Mouse (Mus musculus) gastrocnemius, postnatal 10 days (tissue): ENCODE data around the gene Arpc5l. TPM values are rescaled to one million over a fixed set of nuclear protein-coding genes. Genes with fewer than 3 reads are reported as not detected.

Source experiments
- DNase-seq: peaks from one replicate; pipeline ENCODE4 v3.0.0; 2021; ENCODE audit warnings: mixed read lengths
- long read RNA-seq, 2 experiments: library from polyadenylated mRNA; stranded (forward); transcript quantifications; one replicate each; pipeline ENCODE4 v2.0.0; 2021
- total RNA-seq, 2 experiments: library from RNA; stranded (reverse); gene quantifications; 2 replicates each; pipeline ENCODE4 v1.2.3; 2021

The Arpc5l gene
- total RNA-seq = 10 to 100 TPM; 53.5 to 55.3 TPM
- long read RNA-seq, experiment 1, full-length matches to known transcripts = 3 of 5 reads
- long read RNA-seq, experiment 1, partial matches to known transcripts = 0 of 5 reads
- long read RNA-seq, experiment 1, other reads (novel, unspliced or antisense) = 2 of 5 reads
- long read RNA-seq, experiment 2, partial matches to known transcripts = 0 of 7 reads
- long read RNA-seq, experiment 2, other reads (novel, unspliced or antisense) = 2 of 7 reads

DNA sequence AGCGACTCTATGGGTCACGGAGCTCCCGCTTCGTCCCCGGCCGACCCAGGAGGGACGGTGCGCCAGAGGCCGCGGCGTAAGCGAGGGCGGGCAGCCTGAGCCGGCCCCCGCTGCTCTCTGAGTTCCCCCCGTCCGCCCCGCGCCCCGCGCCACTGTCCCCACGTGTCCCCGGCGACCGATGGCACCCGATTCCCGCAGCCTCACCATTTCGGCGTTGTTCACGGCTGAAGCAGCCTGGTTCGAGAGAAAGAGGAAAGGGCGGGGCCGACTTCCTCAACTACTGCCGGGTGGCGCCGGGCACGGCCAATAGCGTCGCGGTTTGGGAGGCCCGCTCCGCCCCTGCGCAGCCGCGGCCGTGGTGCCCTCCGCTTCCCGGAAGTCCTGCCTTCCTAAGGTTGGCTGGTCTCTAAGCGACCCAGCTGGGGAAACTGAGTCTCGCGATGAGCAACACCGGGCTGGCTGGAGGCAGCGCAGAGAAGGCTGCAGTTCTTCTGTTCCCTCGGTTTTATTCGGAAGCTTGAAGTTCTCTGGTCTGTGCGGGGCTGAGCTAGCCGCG, at the start of gene Arpc5l:
TSS of gene Arpc5l (plus strand) at position 469 of the 556 bp plus-strand sequence.
- DNase-seq = peak; percentile 91

DNA sequence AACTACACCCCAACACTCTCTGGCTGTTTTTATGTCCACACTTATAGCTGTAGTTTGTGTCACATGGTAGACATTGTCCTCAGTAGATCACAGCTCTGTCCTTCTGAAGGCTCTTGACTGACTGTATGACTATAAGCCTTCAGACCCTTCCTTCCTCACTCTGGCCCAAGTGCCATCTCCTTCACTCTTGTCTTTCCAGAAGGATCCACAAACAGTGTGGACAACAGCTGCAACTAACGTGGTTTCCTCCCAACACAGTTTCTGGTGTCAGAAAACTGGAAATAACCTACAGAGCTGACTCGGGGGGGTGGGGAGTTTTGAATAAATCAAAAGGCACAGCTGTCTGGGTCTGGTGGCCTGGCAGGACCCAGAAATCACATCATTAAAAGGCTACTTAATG, 49.1 kb upstream of the Arpc5l start:
- no peak for DNase-seq

DNA sequence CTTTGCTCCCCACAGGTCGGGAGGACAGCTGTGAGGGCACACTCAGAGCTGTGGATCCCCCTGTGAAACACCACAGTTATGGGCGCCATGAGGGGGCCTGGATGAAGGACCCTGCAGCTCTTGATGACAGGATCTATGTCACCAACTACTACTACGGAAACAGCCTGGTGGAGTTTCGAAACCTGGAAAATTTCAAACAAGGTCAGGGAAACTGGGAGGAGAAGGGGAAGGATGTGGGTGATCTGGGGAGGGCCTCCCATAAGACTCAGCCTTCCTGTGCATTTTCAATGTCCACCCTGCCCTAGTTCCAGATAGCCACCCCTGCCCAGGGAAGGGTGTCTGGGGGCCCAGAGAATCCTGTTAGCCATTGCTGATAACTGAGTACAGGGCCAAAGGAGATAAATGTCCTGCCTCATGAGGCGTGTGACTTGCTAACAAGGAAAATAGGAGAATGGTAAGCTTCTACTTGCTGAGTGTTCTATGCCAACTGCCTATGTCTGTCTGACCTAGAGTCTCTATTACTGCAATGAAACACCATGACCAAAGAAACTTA, 47.4 kb upstream of the Arpc5l start:
- no peak for DNase-seq

DNA sequence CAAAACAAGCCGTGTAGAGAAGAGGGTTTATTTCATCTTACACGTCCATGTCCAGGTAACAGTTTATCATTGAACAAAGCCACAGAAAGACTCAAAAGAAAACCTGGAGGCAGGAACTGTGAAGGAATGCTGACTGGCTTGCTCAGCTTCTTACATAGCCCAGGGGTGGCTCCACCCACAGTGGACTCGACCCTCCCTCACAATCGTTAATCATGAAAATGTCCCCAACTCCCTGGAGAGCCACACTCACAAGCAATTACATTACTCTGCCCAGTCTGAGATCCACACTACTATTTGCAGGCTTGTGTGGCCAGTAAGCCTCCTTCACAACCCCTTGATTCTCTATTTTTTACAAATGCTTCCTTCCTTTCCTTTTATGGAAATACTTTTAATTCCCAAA, 41.0 kb upstream of the Arpc5l start:
- DNase-seq = no peak

DNA sequence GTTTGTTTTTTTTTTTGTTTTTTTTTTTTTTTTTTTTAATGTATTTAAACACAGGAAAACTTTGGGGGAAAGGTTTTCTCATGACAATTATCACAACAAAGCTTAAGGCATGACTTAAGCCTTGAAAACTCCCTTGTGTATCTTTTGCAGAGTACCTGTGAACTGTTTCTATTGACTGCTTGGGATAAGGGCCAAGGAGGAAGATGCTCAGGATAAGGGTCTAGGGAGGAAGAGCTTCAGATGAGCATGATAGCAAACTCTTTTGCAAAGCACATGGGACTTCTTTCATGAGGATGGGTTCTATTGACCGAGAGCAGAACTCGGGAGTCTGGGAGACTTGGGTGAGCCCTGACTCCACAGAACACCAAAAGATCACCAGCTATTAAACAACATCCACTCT, 35.5 kb upstream of the Arpc5l start:
- DNase-seq = no peak

DNA sequence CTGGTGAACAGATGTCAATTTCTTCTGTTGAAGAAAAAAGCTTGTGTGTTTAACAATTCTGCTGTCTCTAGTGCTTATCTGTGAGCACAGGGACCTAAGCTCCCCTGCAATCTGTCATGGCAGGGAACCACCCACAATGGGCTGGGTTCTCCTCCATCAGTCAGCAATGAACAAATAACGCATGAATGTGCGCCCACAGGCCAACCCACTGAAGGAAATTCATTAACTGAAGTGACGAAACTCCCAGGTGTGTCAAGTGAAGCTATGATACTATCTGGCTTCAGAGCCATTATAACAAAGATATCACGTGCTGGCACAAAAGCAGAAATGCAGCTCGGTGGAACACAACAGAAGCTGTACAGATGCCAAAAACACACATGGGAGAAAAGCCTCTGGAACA, 35.1 kb upstream of the Arpc5l start:
- DNase-seq = no peak

DNA sequence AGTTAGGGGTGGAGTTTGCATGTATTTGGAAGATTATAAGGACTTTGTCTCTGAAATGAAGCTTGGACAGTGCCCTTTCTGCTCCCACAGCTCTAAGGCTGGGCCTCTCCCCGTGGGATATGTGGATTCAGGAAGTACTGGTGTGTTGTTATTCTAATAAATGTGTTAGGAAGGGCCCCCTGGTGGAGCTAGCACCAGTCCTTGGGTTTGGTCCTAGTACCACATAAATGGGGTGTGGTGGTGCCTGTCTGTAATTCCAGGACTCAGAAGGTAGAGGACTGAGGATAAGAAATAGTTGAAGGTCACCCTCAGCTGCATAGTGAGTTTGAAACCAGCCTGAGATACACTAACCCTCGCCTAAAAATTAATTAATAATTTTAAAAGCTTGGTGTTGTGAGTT, 31.9 kb upstream of the Arpc5l start:
- no peak for DNase-seq

DNA sequence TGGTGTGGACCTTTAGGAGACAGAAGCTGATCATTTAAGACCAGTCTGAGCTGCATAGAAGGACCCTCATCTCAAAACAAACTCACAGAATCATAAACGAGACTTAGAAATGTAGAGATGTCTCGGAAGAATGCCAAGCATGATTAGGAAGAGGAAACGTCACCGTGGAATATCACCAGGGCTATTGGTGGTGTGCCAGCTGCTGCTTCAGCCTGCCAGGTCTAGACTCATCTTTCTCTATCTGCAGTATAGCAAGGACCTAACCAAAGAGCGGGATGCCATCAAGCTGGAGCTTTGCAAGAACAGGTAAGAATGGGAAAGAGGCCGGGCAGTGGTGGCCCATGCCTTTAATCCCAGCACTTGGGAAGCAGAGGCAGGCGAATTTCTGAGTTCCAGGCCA, 31.4 kb upstream of the Arpc5l start:
- no peak for DNase-seq

DNA sequence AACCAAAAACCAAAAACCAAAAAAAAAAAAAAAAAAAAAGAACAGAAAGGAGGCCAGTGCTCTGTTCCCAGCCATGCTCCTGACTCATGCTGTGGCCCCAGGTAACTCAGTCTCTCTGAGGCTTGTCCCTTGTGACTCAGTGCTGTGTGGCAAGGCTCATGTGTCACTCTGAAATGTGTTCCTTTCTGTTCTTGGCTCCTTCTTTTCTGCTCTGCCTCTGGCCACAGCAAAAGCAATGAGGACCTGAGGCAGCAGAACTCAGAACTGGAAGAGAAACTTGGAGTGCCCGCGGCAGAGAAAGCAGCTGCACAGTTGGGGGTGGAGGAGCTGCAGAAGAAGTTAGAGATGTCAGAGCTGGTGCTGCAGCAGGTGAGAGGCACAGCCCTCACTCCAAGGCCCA, 31.0 kb upstream of the Arpc5l start:
- no peak for DNase-seq

DNA sequence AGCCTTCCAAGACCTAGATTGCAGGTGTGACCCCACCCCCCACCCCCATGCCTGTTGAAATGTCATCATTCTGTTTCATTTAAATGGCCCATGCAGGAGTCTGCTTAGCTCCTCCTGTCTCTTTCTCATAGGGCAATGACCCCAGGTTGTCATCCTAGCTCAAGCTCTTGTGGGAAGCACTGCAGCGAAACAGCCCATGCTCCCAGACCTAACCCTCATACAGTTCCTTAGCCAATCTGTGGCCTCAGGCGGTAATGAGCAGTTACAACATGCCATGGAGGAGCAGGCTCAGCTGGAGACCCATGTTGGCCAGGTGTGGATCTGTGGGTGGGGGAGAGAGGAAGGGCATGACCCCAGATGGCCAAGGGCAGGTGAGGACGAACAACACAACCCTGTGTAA, 30.0 kb upstream of the Arpc5l start:
- no peak for DNase-seq

DNA sequence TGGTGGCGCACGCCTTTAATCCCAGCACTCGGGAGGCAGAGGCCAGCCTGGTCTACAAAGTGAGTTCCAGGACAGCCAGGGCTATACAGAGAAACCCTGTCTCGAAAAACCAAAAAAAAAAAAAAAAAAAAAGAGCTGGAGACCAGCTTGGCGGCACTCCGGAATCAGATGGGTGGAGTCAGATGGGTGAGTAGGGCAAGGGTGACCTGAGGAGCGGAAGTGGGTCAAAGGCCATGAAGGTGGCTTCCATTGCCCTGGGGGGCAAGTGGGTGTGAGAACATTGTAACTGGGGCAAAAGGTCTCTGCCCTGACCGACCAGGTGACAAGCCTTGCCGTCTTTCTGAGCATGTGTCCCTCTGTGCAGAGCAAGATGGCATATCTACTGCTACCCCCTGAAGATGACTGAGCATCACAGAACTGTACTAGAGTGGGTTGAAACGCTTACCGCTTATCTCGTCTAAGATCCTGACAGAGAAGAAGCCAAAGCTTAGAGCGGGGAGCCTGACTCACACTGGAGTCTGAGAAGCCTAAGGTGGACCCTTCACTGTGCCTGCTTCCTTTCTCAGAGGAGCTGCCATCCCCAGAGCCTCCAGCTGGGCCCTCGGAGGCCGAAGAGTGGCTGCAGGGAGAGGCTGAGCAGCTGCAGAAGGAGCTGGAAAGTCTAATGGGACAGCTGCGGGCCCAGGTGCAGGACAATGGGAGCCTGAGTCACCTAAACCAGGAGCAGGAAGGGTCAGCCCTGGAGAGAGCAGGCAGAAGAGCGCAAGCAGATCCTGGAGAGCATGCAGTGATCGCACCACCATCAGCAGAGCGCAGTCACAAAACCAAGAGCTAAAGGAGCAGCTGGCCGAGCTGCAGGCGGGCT, 29.0 kb upstream of the Arpc5l start:
- DNase-seq = no peak

DNA sequence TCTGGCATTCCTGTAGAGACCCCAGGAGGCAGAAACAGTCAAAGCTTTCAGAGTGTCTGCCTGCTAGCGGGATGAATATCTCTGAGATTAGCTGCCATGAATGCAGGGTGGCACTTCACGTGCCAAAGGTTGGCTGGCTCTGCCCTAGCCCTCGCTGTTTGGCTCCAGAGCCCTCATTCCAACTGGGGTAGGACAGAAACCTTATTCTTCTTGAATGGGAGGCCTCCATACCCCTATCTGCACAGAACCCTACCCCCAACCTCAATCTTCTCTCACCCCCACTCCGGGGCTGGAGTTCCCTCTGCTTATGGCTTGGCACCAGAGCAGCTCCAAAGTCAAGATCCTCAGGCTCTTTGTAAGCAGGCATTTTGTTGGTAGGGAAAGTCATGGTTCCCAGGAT, 27.3 kb upstream of the Arpc5l start:
- DNase-seq = no peak

DNA sequence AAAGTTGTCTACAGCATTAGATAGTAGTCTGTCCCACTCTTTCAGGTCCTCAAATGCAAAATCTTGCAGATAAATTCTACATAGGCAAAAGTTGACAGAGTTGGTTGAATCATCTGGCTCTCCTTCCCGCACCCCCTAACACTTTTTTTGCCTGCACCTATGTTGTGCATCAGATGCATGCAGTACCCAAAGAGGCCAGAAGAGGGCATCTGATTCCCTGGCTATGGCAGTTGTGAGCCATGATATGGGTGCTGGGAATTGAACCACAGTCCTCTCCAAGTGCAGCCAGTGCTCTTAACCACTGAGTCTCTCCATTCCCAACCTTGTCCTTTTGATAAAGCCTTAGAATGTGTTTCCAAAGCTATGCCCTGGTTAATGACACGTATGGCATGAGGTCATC, 21.7 kb upstream of the Arpc5l start:
- DNase-seq = no peak

DNA sequence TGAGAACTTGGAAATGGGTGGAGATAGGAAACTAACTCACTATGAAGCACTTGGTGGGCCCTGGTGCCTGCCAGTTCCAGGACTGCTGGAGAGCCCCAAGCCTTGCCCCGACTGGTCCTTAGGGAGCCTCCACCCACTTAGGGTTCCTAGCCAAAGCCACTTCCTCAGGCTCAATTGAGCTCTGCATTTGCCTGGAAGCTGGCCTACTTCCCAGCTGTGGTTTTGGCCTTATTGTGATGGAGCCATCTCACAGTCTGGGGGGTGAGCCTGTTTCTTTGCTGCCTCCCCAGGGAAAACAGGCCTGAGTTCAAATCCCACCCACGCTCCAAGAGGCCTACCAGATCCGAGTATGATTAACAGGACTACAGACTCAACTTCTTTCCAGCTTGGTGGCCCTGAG, 18.6 kb upstream of the Arpc5l start:
- DNase-seq = peak; percentile 45

DNA sequence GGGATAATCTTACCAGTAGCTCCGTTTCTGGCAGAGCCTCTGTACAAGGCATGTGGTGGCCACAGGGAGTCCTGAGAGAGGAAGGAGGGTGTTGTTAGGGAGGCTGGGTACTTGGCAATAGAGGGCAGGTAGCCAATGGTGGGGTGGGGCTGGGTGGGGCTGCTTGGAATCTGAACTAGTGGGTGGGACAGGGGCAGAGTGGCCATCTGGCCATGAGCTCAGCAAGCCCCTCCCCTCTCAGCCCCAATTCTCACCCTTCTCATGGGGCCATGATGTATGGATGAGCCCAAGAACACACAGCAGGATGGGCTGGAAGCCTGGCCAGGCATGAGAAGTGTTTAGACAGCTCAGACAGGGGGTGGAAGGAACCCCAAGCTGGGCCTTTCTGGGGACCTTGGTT, 17.8 kb upstream of the Arpc5l start:
- DNase-seq = no peak

DNA sequence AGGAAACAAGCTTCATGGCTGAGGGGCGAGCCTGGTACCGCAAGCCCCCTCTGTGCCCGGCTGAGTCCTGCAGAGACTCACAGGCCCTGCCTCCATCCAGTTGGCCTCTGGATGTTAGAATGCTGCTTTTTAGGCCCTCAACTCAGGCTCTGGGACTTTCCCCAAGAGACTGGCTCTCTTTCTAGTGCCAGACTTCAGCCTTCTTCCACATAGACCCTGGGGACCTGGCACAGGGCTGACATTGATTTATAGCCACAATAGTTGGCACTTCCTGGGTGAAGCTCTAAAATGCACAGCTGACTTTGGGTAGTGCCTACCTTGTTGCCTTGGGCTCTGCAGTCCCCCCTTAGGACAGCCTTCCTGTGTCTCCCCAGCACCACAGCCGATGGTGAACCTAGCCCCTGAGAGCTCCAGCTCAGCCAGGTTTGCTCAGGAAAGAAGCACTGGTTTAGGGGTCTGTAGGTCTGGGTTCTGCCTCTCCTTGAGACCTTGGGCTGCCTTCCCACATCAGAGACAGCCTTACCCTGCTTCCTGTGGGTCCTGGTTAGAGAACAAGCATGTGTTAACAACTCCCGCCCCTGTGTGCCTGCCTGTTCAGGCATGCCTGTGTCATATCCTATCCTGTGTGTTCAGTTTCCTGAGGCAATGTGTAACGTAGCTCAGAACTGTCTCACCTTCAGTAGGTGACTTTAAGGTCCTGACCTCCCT, 17.2 kb upstream of the Arpc5l start:
- DNase-seq = no peak

DNA sequence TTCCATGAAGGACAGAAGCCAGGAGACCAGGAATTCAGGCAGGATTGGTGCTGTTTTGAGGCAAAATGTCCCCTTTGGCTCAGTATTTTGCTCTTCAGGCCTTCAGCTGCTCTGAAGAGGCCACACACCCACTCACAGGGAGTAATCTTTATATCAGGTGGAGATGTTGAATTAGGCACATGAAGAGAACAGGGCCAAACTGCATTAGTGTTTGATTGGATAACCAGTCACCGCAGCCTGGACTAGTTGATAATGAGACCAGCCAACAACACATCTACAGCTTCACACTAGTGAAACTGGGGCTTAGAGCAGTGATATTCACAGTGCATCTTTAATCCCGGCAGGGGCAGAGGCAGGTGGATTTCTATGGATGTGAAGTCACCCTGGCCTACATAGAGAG, 16.2 kb upstream of the Arpc5l start:
- no peak for DNase-seq

DNA sequence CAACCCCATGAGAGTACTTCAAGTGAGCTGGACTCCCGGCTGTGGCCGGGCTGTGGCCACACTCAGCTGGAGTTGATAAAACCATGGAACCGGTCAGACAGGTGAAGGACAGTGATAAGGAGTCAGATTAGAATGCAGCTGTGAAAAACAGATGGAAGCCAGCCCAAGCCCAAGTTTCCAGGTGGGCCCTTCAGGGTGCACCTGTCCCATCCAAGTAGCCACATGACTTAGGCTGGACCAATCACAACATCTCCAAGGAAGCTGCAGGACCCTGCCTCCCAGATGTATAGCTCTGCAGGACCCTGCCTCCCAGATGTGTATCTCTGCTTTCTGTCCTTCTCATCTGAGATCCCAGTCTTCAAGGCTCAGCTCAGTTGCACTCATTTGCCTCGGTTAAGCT, 13.1 kb upstream of the Arpc5l start:
- no peak for DNase-seq

DNA sequence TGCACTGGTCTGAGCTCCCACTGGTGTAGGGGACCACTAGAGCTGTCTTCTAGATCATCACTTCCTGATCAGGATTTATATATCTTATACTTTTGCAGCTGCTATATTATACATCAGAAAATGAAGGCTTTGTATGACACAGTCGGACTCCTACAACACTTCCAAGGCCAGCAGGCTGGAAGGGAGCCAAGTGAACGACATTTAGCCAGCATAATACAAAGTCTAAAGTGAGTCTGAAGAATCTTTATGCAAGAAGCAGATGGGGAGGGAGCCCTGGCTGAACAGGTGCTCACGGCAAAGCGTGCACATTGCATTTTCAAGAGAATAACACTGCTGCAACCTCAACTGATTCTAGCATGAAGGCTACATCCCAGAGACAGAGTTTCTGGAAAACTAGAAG, 12.7 kb upstream of the Arpc5l start:
- DNase-seq = no peak

DNA sequence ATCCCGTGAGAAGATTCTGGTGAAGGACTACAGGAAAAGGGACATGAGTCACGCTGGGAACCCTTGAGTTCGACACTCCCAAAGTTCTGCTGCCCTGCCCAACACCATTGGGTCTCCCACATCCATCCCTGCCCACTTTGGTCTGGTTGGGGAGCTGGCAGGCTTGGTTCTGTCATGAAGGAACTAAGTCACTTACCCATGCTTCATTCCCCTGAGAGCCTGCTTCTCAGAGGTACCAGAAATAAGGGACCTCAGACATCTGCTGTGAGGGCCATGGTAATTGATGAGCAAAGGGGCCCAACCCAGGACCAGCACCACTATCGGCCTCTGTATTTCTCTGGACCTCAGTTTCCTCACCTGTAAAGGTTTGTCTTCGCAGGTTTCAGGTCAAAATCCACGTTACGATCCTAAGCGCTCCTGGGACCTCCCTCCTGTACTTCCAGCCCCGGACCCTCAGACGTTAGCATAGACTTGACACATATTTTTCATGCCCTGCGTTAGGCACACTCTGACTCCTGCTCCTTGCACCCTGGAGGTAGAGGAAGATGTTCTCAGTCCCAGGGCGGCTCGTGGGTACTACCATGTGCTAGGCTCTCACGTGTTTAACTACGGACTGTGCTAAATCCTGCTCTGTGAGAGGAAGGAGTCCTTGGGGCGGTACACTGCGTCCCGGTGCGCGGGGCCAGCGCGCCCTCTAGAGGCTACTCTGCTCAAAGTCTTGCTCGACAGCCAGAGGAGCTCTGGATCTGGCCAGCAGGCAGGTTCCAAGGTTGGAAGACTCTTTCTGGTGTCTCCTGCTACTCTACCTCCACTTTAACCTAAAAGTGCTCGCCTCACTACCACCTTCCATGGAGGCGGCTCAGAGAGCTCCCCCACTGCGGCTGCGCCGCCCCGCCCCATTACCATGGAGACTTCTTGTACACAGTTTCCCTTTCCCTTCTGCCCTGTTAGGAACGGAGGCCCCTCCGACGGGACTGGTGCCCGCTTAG, 7.5 kb upstream of the Arpc5l start, which contains the start of gene Wdr38:
TSS of gene Wdr38 (plus strand) at position 91 of the 989 bp plus-strand sequence.
- peak; percentile 91 for DNase-seq

DNA sequence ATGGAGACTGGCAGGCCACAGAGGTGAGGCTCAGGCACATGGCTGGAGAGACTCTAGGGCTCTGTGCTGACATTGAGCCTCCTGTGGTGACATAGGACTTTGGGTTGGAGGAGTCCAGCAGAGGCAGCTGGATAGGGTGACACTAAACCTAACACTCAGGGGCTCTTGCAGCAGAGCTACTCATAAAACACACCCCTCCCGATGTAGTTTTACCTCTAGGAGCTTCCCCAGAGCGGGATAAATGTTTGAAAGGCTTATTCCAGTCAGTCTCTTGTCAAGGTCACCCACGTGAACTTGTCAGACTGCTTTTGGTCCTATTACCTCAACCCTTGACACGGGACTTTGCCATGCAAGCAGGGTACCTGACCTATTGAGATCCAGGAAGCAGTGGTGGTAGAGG, 5.8 kb upstream of the Arpc5l start:
- DNase-seq = no peak
